ENCODE assay signal across 19 mouse cellular contexts in genomic region chr9:66239691-66240090, GRCm38 (mm10).
DNase-seq lines count a peak whose midpoint lies in the region; ATAC-seq and TF ChIP-seq lines count a peak whose summit lies in the region.
"Had no signal": no experiment of that assay in that cellular context is flagged by ENCODE, and none has a peak within 500 bp of the region (broad histone marks: within the 10 kb centered on the region; RNA-seq: fewer than 3 reads in every experiment).

No protein-coding gene starts in this region.

- H3K79me2 ChIP-seq in CH12.LX (replicated peaks; ENCODE audit: control insufficient read depth, extremely low read depth, insufficient read depth, poor library complexity, severe bottlenecking): no peaks in the 10 kb centered on the region

- H3K9me3 ChIP-seq in heart, embryonic 13.5 days: 0 out of 2 replicates have a peak, but pooled peaks cover 3% of the 10 kb centered on the region
- H3K9me3 ChIP-seq in CH12.LX (replicated peaks; ENCODE audit: low read length): peaks cover 5% of the 10 kb centered on the region
- no peaks in the 10 kb centered on the region for H3K9me3 ChIP-seq in liver, embryonic 15.5 days (replicated peaks)
- H3K9me3 ChIP-seq: forebrain, embryonic 12.5 days had no signal

- 0 out of 2 replicates have a peak overlapping the region, but pooled peaks have one; percentile 3 for H3K27ac ChIP-seq in heart, embryonic 13.5 days (replicated peaks)
- H3K27ac ChIP-seq in CH12.LX (ENCODE audit: insufficient read depth, low read depth): 0 out of 2 replicates have a peak overlapping the region, but pooled peaks have one; percentile 26
- peak overlapping the region; percentile 48 for H3K27ac ChIP-seq in liver, embryonic 15.5 days (replicated peaks)
- H3K27ac ChIP-seq: forebrain, embryonic 12.5 days; hindbrain, postnatal 0 days; macrophage; neural tube, embryonic 13.5 days had no signal

- WGBS in heart, embryonic 13.5 days: 57% methylated on average over 3 of the region's 3 CpGs
- WGBS in liver, embryonic 15.5 days (ENCODE audit: insufficient replicate concordance): 44% methylated on average over 3 of the region's 3 CpGs

- ATAC-seq in heart, embryonic 13.5 days (ENCODE audit: extremely low read depth, insufficient number of reproducible peaks, low FRiP score, low TSS enrichment): no peak
- no peak for ATAC-seq in liver, embryonic 15.5 days (ENCODE audit: insufficient read depth)
- ATAC-seq: activated CD4-positive, CD25-positive, alpha-beta regulatory T cell, adult 4 months; hindbrain, postnatal 0 days had no signal

- H3K4me1 ChIP-seq in heart, embryonic 13.5 days: peaks cover 49% of the 10 kb centered on the region
- H3K4me1 ChIP-seq in CH12.LX (ENCODE audit: control insufficient read depth in 1 of 2, insufficient read depth in 2 of 2): peaks cover 20 to 58% of the 10 kb centered on the region in 2 experiments
- H3K4me1 ChIP-seq in liver, embryonic 15.5 days (replicated peaks): peaks cover 39% of the 10 kb centered on the region
- H3K4me1 ChIP-seq: forebrain, embryonic 12.5 days; neural tube, embryonic 13.5 days had no signal

- TF ChIP-seq RAD21 in CH12.LX (IDR thresholded peaks at IDR 0.05; ENCODE audit: low read depth, low read length): no peak

- no peak for TF ChIP-seq CTCF in CH12.LX (conservative IDR thresholded peaks at IDR 0.05 in 1 of 2, IDR thresholded peaks at IDR 0.05 in 1 of 2; ENCODE audit: low read depth in 2 of 2, low read length in 2 of 2)

- H3K27me3 ChIP-seq in heart, embryonic 13.5 days (replicated peaks): no peaks in the 10 kb centered on the region
- H3K27me3 ChIP-seq in CH12.LX (replicated peaks): no peaks in the 10 kb centered on the region
- no peaks in the 10 kb centered on the region for H3K27me3 ChIP-seq in liver, embryonic 15.5 days
- H3K27me3 ChIP-seq: forebrain, embryonic 12.5 days; heart, embryonic 12.5 days; neural tube, embryonic 13.5 days; Patski had no signal

- in situ Hi-C loops in CH12.LX (cut with MboI; ENCODE audit: low pct_ligation_motif_present, low pct_unique_long_range_greater_than_20kb, low sequenced_read_pairs): loop anchor here (5.0 kb wide), 1 partner anchor 77 kb away; no protein-coding TSS in a partner anchor

- no peak for DNase-seq in heart, adult 11 months
- DNase-seq in CH12.LX (ENCODE audit: extremely low read depth): no peak
- peak; percentile 35 for DNase-seq in lung, postnatal 14 days
- DNase-seq in cerebellum, adult 18-20 months: no peak
- DNase-seq in adrenal gland, postnatal 36 days: no peak
- no peak for DNase-seq in ovary, postnatal 10 days (ENCODE audit: low spot score)
- DNase-seq: cerebellum, postnatal 10 days; heart, postnatal 36 days; kidney, adult 18-20 months had no signal

- H3K4me2 ChIP-seq in heart, embryonic 13.5 days: no peak overlapping the region
- H3K4me2 ChIP-seq in CH12.LX (ENCODE audit: insufficient read depth, low read depth, poor library complexity, severe bottlenecking): no peak overlapping the region
- no peak overlapping the region for H3K4me2 ChIP-seq in liver, embryonic 15.5 days
- H3K4me2 ChIP-seq: forebrain, embryonic 12.5 days; heart, embryonic 12.5 days; midbrain, embryonic 11.5 days; neural tube, embryonic 13.5 days had no signal

- dilution Hi-C loops in CH12.LX (cut with MboI; ENCODE audit: extremely low pct_ligation_motif_present, extremely low pct_unique_long_range_greater_than_20kb, low sequenced_read_pairs): no loop called here

- no peak for TF ChIP-seq EP300 in CH12.LX (IDR thresholded peaks at IDR 0.05; ENCODE audit: low read length)

- no peak overlapping the region for H3K9ac ChIP-seq in heart, embryonic 13.5 days
- no peak overlapping the region for H3K9ac ChIP-seq in CH12.LX (ENCODE audit: insufficient read depth, low read depth)
- no peak overlapping the region for H3K9ac ChIP-seq in liver, embryonic 15.5 days
- H3K9ac ChIP-seq: forebrain, embryonic 12.5 days; heart, embryonic 12.5 days; neural tube, embryonic 13.5 days had no signal

- TF ChIP-seq POLR2A in CH12.LX (IDR thresholded peaks at IDR 0.05; ENCODE audit: low read depth, low read length): no peak

- H3K36me3 ChIP-seq in heart, embryonic 13.5 days: peaks cover 4% of the 10 kb centered on the region; the same call in 1 of the 2 replicates
- H3K36me3 ChIP-seq in CH12.LX (replicated peaks in 1 of 2; ENCODE audit: control insufficient read depth in 1 of 2, insufficient read depth in 1 of 2, low read length in 1 of 2): peaks cover 0 to 53% of the 10 kb centered on the region in 2 experiments
- H3K36me3 ChIP-seq in liver, embryonic 15.5 days (replicated peaks): peaks cover 3% of the 10 kb centered on the region; the same call in 1 of the 2 replicates
- H3K36me3 ChIP-seq: forebrain, embryonic 12.5 days; neural tube, embryonic 13.5 days had no signal

- no peak overlapping the region for H3K4me3 ChIP-seq in heart, embryonic 13.5 days
- no peak overlapping the region for H3K4me3 ChIP-seq in CH12.LX (replicated peaks in 1 of 3; ENCODE audit: low read depth in 2 of 3, low read length in 2 of 3, poor library complexity in 1 of 3)
- H3K4me3 ChIP-seq in liver, embryonic 15.5 days (replicated peaks): no peak overlapping the region
- H3K4me3 ChIP-seq: forebrain, embryonic 12.5 days; heart, embryonic 12.5 days; neural tube, embryonic 13.5 days had no signal

TF ChIP-seq in CH12.LX, 34 proteins besides CTCF, POLR2A, EP300 and RAD21:
- no peak for TF ChIP-seq ZMIZ1 (IDR thresholded peaks at IDR 0.05; ENCODE audit: low read depth, low read length)
